Mouse (Mus musculus): ENCODE data around the gene Mybpc3.

GRCm38 (mm10) chr2:91154091-91154490 is 36.1 kb downstream of the Mybpc3 start:
- no peak for TF ChIP-seq EP300 (IDR thresholded peaks at IDR 0.05)
- TF ChIP-seq CTCF (IDR thresholded peaks at IDR 0.05) = no peak

Measured in lung, postnatal 0 days (tissue).